Mouse (Mus musculus): ENCODE measurements around the gene Rad17.
A peak's percentile ranks its signal among the peaks of the same experiment; 100 is the strongest.

The Rad17 gene

GRCm38 (mm10) chr13:100650550-100651438, at the start of gene Rad17, which contains the start of gene Ak6:
Gene Rad17 (minus strand): TSS chr13:100651051.
Gene Ak6 (plus strand): TSS chr13:100650979.
- no peaks in the 10 kb centered on the region for H3K27me3 ChIP-seq (ENCODE audit: insufficient read depth, low read length)

GRCm38 (mm10) chr13:100698866-100699265, 48.0 kb upstream of the Rad17 start:
- peaks cover 21% of the 10 kb centered on the region for H3K4me1 ChIP-seq (replicated peaks; ENCODE audit: low read depth, low read length)
- no peak for TF ChIP-seq NANOG (IDR thresholded peaks at IDR 0.05; ENCODE audit: borderline replicate concordance, low read length)
- no peaks in the 10 kb centered on the region for H3K27me3 ChIP-seq (ENCODE audit: insufficient read depth, low read length)
- no peak overlapping the region for H3K4me3 ChIP-seq (replicated peaks; ENCODE audit: low read length)
- H3K36me3 ChIP-seq (ENCODE audit: insufficient read depth, low read length): peaks cover 83% of the 10 kb centered on the region
- H3K9me3 ChIP-seq (ENCODE audit: low read length): no peaks in the 10 kb centered on the region

More at GRCm38 (mm10) chr13:100650550-100651438, at the start of gene Rad17, which contains the start of gene Ak6:
- peaks cover 27% of the 10 kb centered on the region for H3K4me1 ChIP-seq (replicated peaks; ENCODE audit: low read depth, low read length)
- peak within 1 kb of the TSS; percentile 98 for H3K4me3 ChIP-seq (replicated peaks; ENCODE audit: low read length)
- H3K36me3 ChIP-seq (ENCODE audit: insufficient read depth, low read length): peaks cover 43% of the 10 kb centered on the region
- TF ChIP-seq POU5F1 (IDR thresholded peaks at IDR 0.05; ENCODE audit: borderline replicate concordance, low read length) (no peak), NANOG (IDR thresholded peaks at IDR 0.05; ENCODE audit: borderline replicate concordance, low read length) (no peak), CTCF (conservative IDR thresholded peaks at IDR 0.05; ENCODE audit: low read length) (no peak)
- no peaks in the 10 kb centered on the region for H3K9me3 ChIP-seq (ENCODE audit: low read length)

- H3K27me3 ChIP-seq (ENCODE audit: insufficient read depth, low read length): no peaks in the 10 kb centered on the region
- H3K4me3 ChIP-seq (replicated peaks; ENCODE audit: low read length): no peak overlapping the region
- H3K9me3 ChIP-seq (ENCODE audit: low read length): no peaks in the 10 kb centered on the region
- peaks cover 70% of the 10 kb centered on the region for H3K36me3 ChIP-seq (ENCODE audit: insufficient read depth, low read length)
- no peak for TF ChIP-seq POU5F1 (IDR thresholded peaks at IDR 0.05; ENCODE audit: borderline replicate concordance, low read length)
- TF ChIP-seq CTCF (conservative IDR thresholded peaks at IDR 0.05; ENCODE audit: low read length): no peak
- no peak for TF ChIP-seq NANOG (IDR thresholded peaks at IDR 0.05; ENCODE audit: borderline replicate concordance, low read length)
- H3K4me1 ChIP-seq (replicated peaks; ENCODE audit: low read depth, low read length): peaks cover 21% of the 10 kb centered on the region
Measured at GRCm38 (mm10) chr13:100697541-100697940, 46.7 kb upstream of the Rad17 start.

GRCm38 (mm10) chr13:100687513-100687912, 36.7 kb upstream of the Rad17 start:
- no peak overlapping the region for H3K4me3 ChIP-seq (replicated peaks; ENCODE audit: low read length)

GRCm38 (mm10) chr13:100684355-100684754, 33.5 kb upstream of the Rad17 start:
- Histone ChIP-seq H3K36me3 (ENCODE audit: insufficient read depth, low read length) (no peaks in the 10 kb centered on the region), H3K4me1 (replicated peaks; ENCODE audit: low read depth, low read length) (peaks cover 22% of the 10 kb centered on the region), H3K9me3 (ENCODE audit: low read length) (no peaks in the 10 kb centered on the region), H3K4me3 (replicated peaks; ENCODE audit: low read length) (no peak overlapping the region), H3K27me3 (ENCODE audit: insufficient read depth, low read length) (no peaks in the 10 kb centered on the region)
- peak; percentile 64 for TF ChIP-seq CTCF (conservative IDR thresholded peaks at IDR 0.05; ENCODE audit: low read length)
- TF ChIP-seq POU5F1 (IDR thresholded peaks at IDR 0.05; ENCODE audit: borderline replicate concordance, low read length): no peak

More at GRCm38 (mm10) chr13:100687513-100687912, 36.7 kb upstream of the Rad17 start:
- no peaks in the 10 kb centered on the region; the same call in 1 of the 2 replicates for H3K36me3 ChIP-seq (ENCODE audit: insufficient read depth, low read length)
- no peaks in the 10 kb centered on the region for H3K9me3 ChIP-seq (ENCODE audit: low read length)
- no peaks in the 10 kb centered on the region for H3K27me3 ChIP-seq (ENCODE audit: insufficient read depth, low read length)
- no peaks in the 10 kb centered on the region for H3K4me1 ChIP-seq (replicated peaks; ENCODE audit: low read depth, low read length)
- no peak for TF ChIP-seq POU5F1 (IDR thresholded peaks at IDR 0.05; ENCODE audit: borderline replicate concordance, low read length)
- no peak for TF ChIP-seq NANOG (IDR thresholded peaks at IDR 0.05; ENCODE audit: borderline replicate concordance, low read length)
- TF ChIP-seq CTCF (conservative IDR thresholded peaks at IDR 0.05; ENCODE audit: low read length): no peak; the same call in 1 of the 2 replicates

GRCm38 (mm10) chr13:100682837-100683236, 32.0 kb upstream of the Rad17 start:
- H3K27me3 ChIP-seq (ENCODE audit: insufficient read depth, low read length): no peaks in the 10 kb centered on the region
- H3K36me3 ChIP-seq (ENCODE audit: insufficient read depth, low read length): no peaks in the 10 kb centered on the region
- no peaks in the 10 kb centered on the region for H3K9me3 ChIP-seq (ENCODE audit: low read length)
- H3K4me1 ChIP-seq (replicated peaks; ENCODE audit: low read depth, low read length): peaks cover 35% of the 10 kb centered on the region
- TF ChIP-seq POU5F1 (IDR thresholded peaks at IDR 0.05; ENCODE audit: borderline replicate concordance, low read length) (no peak), CTCF (conservative IDR thresholded peaks at IDR 0.05; ENCODE audit: low read length) (no peak), NANOG (IDR thresholded peaks at IDR 0.05; ENCODE audit: borderline replicate concordance, low read length) (no peak)
- H3K4me3 ChIP-seq (replicated peaks; ENCODE audit: low read length): no peak overlapping the region

- no peak overlapping the region for H3K4me3 ChIP-seq (replicated peaks; ENCODE audit: low read length)
- H3K4me1 ChIP-seq (replicated peaks; ENCODE audit: low read depth, low read length): peaks cover 38% of the 10 kb centered on the region
- no peaks in the 10 kb centered on the region for H3K27me3 ChIP-seq (ENCODE audit: insufficient read depth, low read length)
- TF ChIP-seq CTCF (conservative IDR thresholded peaks at IDR 0.05; ENCODE audit: low read length): no peak
- TF ChIP-seq NANOG (IDR thresholded peaks at IDR 0.05; ENCODE audit: borderline replicate concordance, low read length): no peak
- no peak for TF ChIP-seq POU5F1 (IDR thresholded peaks at IDR 0.05; ENCODE audit: borderline replicate concordance, low read length)
- H3K9me3 ChIP-seq (ENCODE audit: low read length): no peaks in the 10 kb centered on the region
- no peaks in the 10 kb centered on the region for H3K36me3 ChIP-seq (ENCODE audit: insufficient read depth, low read length)
Measured at GRCm38 (mm10) chr13:100681615-100682014, 30.8 kb upstream of the Rad17 start.

- H3K9me3 ChIP-seq (ENCODE audit: low read length): peaks cover 5% of the 10 kb centered on the region; the same call in 1 of the 2 replicates
- peaks cover 39% of the 10 kb centered on the region for H3K4me1 ChIP-seq (replicated peaks; ENCODE audit: low read depth, low read length)
- H3K36me3 ChIP-seq (ENCODE audit: insufficient read depth, low read length): no peaks in the 10 kb centered on the region
- no peak overlapping the region for H3K4me3 ChIP-seq (replicated peaks; ENCODE audit: low read length)
- TF ChIP-seq NANOG (IDR thresholded peaks at IDR 0.05; ENCODE audit: borderline replicate concordance, low read length): no peak
- no peak for TF ChIP-seq CTCF (conservative IDR thresholded peaks at IDR 0.05; ENCODE audit: low read length)
- TF ChIP-seq POU5F1 (IDR thresholded peaks at IDR 0.05; ENCODE audit: borderline replicate concordance, low read length): no peak
- peaks cover 2% of the 10 kb centered on the region; the same call in 1 of the 2 replicates for H3K27me3 ChIP-seq (ENCODE audit: insufficient read depth, low read length)
Measured at GRCm38 (mm10) chr13:100675936-100676635, 25.2 kb upstream of the Rad17 start.

All from E14TG2a.4 (cell line).